ENCODE assay signal across 8 mouse cellular contexts in the genomic region with DNA sequence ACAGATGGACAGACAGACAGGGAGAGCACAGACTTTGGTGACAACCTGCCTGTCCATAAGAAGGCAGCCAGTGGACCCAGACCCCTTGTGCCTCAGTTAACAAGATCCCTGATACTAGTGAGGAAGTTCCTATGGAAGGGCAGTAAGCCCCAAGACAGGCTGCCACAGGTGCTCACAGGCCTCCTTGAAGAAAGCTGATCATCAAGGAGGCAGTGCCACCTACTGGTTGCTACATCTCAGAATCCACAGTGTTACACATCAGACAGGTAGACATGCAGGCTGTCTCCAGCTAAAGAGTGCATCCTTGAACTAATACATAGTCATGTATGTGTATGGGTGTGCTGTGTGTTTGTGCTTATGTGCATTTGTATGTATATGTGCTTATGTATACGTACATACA. TPM values are rescaled to one million over a fixed set of nuclear protein-coding genes. Genes with fewer than 3 reads are reported as not detected.
A peak's percentile ranks its signal among the peaks of the same experiment; 100 is the strongest.
DNase-seq lines count a peak whose midpoint lies in the region; TF ChIP-seq lines count a peak whose summit lies in the region.

No protein-coding gene starts in this region.

- DNase-seq in A20 (ENCODE audit: low read depth, low spot score) (peak; percentile 70), MEL (ENCODE audit: low read depth, low spot score) (peak; percentile 58)
- peak; percentile 79 to 81 for DNase-seq in cerebellum, postnatal 10 days
- DNase-seq in gastrocnemius, adult 18-20 months (ENCODE audit: low spot score): peak; percentile 62
- DNase-seq in kidney, postnatal 10 days: peak; percentile 76
- DNase-seq in lung, adult 18-20 months: peak; percentile 58 to 61
- peak; percentile 25 for DNase-seq in ovary, postnatal 36 days (ENCODE audit: low spot score)
- peak; percentile 48 to 59 for DNase-seq in urinary bladder, postnatal 36 days (ENCODE audit: low spot score in 2 of 2)

- no peaks in the 10 kb centered on the region for H3K9me3 ChIP-seq in MEL (replicated peaks; ENCODE audit: insufficient read depth, low read length)

- H3K4me1 ChIP-seq in MEL (ENCODE audit: control insufficient read depth in 1 of 2, insufficient read depth in 2 of 2, low read length in 2 of 2): no peaks in the 10 kb centered on the region

- H3K27me3 ChIP-seq in MEL (ENCODE audit: control insufficient read depth in 1 of 2, insufficient read depth in 2 of 2, low read length in 2 of 2): no peaks in the 10 kb centered on the region

- no peak for TF ChIP-seq POLR2A in MEL (IDR thresholded peaks at IDR 0.05; ENCODE audit: control insufficient read depth in 1 of 2, insufficient read depth in 1 of 2, low read depth in 1 of 2, low read length in 2 of 2, poor library complexity in 1 of 2)

- no peak for TF ChIP-seq EP300 in MEL (IDR thresholded peaks at IDR 0.05; ENCODE audit: low read depth in 1 of 2, low read length in 2 of 2)

- TF ChIP-seq CTCF in MEL (IDR thresholded peaks at IDR 0.05 in 2 of 3, conservative IDR thresholded peaks at IDR 0.05 in 1 of 3; ENCODE audit: control insufficient read depth in 1 of 3, insufficient read depth in 1 of 3, low read depth in 2 of 3, low read length in 3 of 3, poor library complexity in 1 of 3, severe bottlenecking in 1 of 3): peak; percentile 56 to 70 (median 62)

- TF ChIP-seq RAD21 in MEL (IDR thresholded peaks at IDR 0.05; ENCODE audit: low read depth, low read length): peak; percentile 68

- H3K27ac ChIP-seq in MEL (ENCODE audit: control insufficient read depth, low read depth, low read length): no peak overlapping the region

- H3K9ac ChIP-seq in MEL (ENCODE audit: control insufficient read depth, low read depth, low read length, poor library complexity, severe bottlenecking): no peak overlapping the region

- H3K36me3 ChIP-seq in MEL (ENCODE audit: control insufficient read depth in 1 of 2, insufficient read depth in 2 of 2, low read length in 2 of 2): peaks cover 0 to 25% of the 10 kb centered on the region in 2 experiments; a peak in 2 of 4 replicates

- H3K4me3 ChIP-seq in MEL (ENCODE audit: control insufficient read depth in 1 of 2, insufficient read depth in 1 of 2, low read depth in 2 of 2, low read length in 2 of 2): no peak overlapping the region

- H3K79me2 ChIP-seq in MEL (ENCODE audit: control insufficient read depth, insufficient read depth, low read length, poor library complexity): no peaks in the 10 kb centered on the region

TF ChIP-seq in MEL, 35 proteins besides CTCF, POLR2A, EP300 and RAD21:
- no peak for TF ChIP-seq ETS1 (IDR thresholded peaks at IDR 0.05; ENCODE audit: low read depth, low read length)
- TF ChIP-seq JUND (IDR thresholded peaks at IDR 0.05; ENCODE audit: low read depth, low read length): no peak
- peak; percentile 61 for TF ChIP-seq SMC3 (IDR thresholded peaks at IDR 0.05; ENCODE audit: low read depth, low read length)
- TF ChIP-seq UBTF (IDR thresholded peaks at IDR 0.05; ENCODE audit: borderline replicate concordance, insufficient read depth, low read depth, low read length): no peak
- TF ChIP-seq ZC3H11A (IDR thresholded peaks at IDR 0.05; ENCODE audit: low read depth, low read length): peak; percentile 24; the same call in 1 of the 2 replicates
- TF ChIP-seq ZKSCAN1 (IDR thresholded peaks at IDR 0.05; ENCODE audit: low read depth, low read length): no peak
- TF ChIP-seq CHD2 (IDR thresholded peaks at IDR 0.05; ENCODE audit: low read length): no peak

RNA-seq across cellular contexts. Expression of a gene that starts 29.2 kb away (rescaled TPM):
- total RNA-seq in MEL (2012; rRNA removed): 37.4 and 40.5 TPM in 2 replicates
- polyA plus RNA-seq in MEL (2012; ENCODE audit: insufficient read depth in 1 of 2, insufficient read length in 2 of 2, low read depth in 1 of 2, low replicate concordance in 2 of 2, missing spikeins in 1 of 2): 10 to 100 TPM in 1 of 2 experiments, not detected in 1; 65.2 TPM
- total RNA-seq in gastrocnemius, adult 18-20 months (2021): 1 to 10 TPM; 7.0 to 7.2 TPM

RNA-seq across cellular contexts. Expression of a gene that starts 29.3 kb away (rescaled TPM):
- 64.1 and 69.6 TPM in 2 replicates for total RNA-seq in MEL (2012; rRNA removed)
- polyA plus RNA-seq in MEL (2012; ENCODE audit: insufficient read depth in 1 of 2, insufficient read length in 2 of 2, low read depth in 1 of 2, low replicate concordance in 2 of 2, missing spikeins in 1 of 2): 10 to 100 TPM in 1 of 2 experiments, not detected in 1; 77.2 TPM
- total RNA-seq in gastrocnemius, adult 18-20 months (2021): 1 to 10 TPM; 4.8 to 6.4 TPM

RNA-seq across cellular contexts. Expression of a gene that starts 39.5 kb away (rescaled TPM):
- total RNA-seq in MEL (2012; rRNA removed): 12.1 and 14.1 TPM in 2 replicates
- polyA plus RNA-seq in MEL (2012; ENCODE audit: insufficient read depth in 1 of 2, insufficient read length in 2 of 2, low read depth in 1 of 2, low replicate concordance in 2 of 2, missing spikeins in 1 of 2): 10 to 100 TPM in 1 of 2 experiments, not detected in 1; 15.3 TPM
- 1 to 10 TPM; 5.8 to 6.2 TPM for total RNA-seq in gastrocnemius, adult 18-20 months (2021)

Comparison
In these comparisons a context has a peak if more than half of its experiments do, and no peak if none do; other contexts are left out.
1. DNase-seq: peak in every context shown above with its lines; median percentile 80 in cerebellum, postnatal 10 days; 76 in kidney, postnatal 10 days; 70 in A20; 62 in gastrocnemius, adult 18-20 months; 60 in lung, adult 18-20 months; 58 in MEL; 54 in urinary bladder, postnatal 36 days; 25 in ovary, postnatal 36 days.